Mouse (Mus musculus) pancreas, adult 10 weeks (tissue): Measurements from ENCODE around the gene Lca5l. TPM values are rescaled to one million over a fixed set of nuclear protein-coding genes. Genes with fewer than 3 reads are reported as not detected.

Experiments
- polyA plus RNA-seq: library from polyadenylated mRNA; stranded (reverse); fragments of 350-450 nt; fragmentation: Illumina TruSeq; extraction: RNeasy Lipid Tissue Mini Kit (QIAGEN cat#74804); gene quantifications from one replicate; pipeline ENCODE4 v1.2.3, GENCODE M21; 2015; ENCODE audit warnings: low read depth, low replicate concordance; ENCODE audit not compliant: insufficient read depth

Lca5l gene
- polyA plus RNA-seq = 0.37 TPM

GRCm38 (mm10) chr16:96191531-96192506 is at the start of gene Lca5l:
Lca5l (minus strand) TSS chr16:96192271.

DNA sequence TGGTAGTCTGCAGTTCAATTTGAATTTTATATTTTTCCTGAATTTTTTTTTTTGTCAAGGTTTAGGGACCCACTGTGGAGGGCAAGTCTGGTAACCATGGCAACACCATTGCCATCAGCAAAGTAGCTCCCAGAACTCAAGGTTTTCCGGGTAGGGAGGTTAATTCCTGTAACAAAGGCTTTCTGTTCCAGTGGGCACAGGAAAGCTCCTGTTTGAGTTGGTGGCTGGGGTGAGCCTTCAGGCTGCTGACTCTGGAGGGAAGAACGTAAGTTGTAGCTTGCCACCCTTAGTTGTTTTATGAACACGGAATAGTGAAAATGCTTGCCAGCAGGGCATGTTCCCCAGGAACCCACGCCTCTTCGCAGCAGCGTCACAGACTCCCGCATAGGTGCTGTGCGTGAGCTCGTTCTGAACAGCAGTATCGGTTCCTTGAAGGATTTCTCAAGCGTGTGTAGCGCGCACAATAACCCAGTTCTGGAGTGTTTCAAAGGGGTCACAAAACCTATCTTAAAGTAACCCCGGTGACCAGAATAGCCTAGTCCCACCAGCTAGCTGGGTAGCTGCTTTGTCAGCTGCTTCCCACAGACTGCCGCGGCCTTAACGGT is 43.4 kb upstream of the Lca5l start, which contains the start of gene B3galt5:
B3galt5 (plus strand) TSS at position 436 of the 605 bp plus-strand sequence.

GRCm38 (mm10) chr16:96199913-96200701 is 8.0 kb upstream of the Lca5l start, which contains the start of gene Sh3bgr:
Sh3bgr (plus strand) TSS chr16:96200450.

DNA sequence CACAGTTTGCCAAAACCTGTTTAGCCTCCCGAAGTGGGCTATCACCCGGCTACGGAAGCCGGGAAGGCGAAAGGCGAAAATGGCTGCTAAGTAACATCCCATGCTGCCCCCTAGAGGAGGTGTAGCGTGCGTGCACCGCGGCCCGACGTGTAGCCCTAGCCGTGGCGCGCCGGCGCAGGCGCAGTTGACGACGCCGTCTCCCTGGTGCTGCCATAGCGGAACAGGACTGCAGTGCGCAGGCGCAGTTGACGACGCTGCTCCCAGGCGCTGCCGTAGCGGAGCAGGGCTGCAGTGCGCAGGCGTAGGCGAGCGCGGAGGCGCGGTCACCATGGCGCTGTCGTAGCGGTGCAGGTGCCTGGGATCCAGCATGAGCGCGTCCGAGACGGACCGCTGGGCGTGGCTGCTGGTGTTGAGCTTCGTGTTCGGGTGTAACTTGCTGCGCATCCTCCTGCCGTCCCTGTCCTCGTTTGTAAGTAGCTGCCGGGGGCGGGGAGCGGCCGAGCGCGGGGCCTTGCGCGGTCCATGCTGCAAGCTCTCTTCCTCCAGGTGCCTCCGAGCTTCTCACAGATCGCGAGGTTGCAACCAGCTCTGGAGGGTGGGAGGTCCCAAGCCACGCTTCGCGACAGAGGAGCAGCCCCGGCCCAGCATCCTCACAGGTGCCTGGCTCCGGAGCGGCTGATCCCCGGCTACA is 46.8 kb downstream of the Lca5l start, which contains the start of gene Wrb:
Wrb (plus strand) TSS at position 298 of the 691 bp plus-strand sequence.

DNA sequence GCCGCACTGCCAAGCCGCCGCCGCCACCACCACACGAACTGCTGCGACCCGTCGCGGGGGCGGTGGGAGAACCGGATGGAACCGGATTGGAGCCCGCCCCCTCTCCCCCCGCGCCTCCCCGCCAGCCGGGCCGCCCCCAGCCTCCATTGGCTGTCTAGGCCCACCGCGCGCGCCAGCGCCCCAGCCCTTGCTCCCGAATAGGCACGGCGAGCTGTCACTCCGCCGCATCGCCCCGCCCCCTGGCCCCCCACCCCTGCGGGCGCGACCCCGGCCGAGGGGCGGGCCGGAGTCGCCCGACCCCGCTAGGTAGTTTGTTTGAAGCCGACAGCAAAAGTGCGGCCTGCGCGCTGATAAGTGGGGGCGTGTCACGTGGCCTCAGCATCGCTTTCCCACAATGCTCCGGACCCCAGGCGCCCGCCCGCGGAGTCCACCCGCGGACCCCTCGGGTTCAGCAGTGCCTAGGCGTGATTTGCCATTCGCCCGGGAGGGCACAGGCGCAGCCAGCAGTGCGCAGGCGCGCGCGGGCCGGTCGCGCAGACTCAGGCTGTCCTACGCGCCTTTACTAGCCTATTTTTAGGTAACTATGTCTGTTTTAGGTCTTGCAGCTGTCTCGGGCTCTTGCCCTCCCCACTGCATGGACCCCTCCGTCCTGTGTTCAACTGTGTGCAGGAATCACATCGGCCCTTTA is 64.3 kb downstream of the Lca5l start, which contains the start of gene Hmgn1:
Hmgn1 (minus strand) TSS at position 73 of the 688 bp plus-strand sequence.

Other genes starting within 250 kb of the Lca5l start
- 9.7 TPM for gene Psmg1, start 201.3 kb downstream of the Lca5l start, polyA plus RNA-seq
- gene Brwd1, start 109.7 kb downstream of the Lca5l start, polyA plus RNA-seq = 35.9 TPM
- 17.2 TPM for gene Hmgn1, start 64.5 kb downstream of the Lca5l start, polyA plus RNA-seq
- gene Wrb, start 46.9 kb downstream of the Lca5l start, polyA plus RNA-seq = 5.0 TPM
- 1.8 TPM for gene Sh3bgr, start 8.2 kb upstream of the Lca5l start, polyA plus RNA-seq
- 0.59 TPM for gene B3galt5, start 43.5 kb upstream of the Lca5l start, polyA plus RNA-seq